Mouse (Mus musculus) ZHBTc4 (cell line): Measurements from ENCODE around the gene Inpp1.

Experiments
- DNase-seq: peaks from one replicate; pipeline ENCODE4 v3.0.0-alpha.2; 2011; ENCODE audit warnings: low read depth, low spot score

Inpp1 gene

DNA sequence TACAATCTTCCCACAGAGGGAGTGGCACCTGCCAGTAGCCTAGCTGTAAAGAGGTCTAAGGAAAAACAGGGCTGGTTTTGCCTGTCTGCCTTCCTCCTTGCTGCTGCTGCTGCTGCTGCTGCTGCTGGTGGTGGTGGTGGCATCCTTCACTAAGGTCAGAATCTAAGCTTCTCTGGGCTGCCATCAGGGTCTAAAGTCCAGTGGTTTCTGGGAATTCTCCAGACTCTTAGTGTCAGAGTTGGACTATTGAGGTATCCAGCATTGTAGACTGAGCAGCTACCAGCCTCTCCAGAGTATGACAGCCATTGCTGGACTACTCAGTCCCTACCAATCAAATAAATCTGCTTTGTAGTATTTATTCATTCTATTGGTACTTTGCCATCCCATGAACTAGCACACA is 24.8 kb downstream of the Inpp1 start:
- no peak for DNase-seq

DNA sequence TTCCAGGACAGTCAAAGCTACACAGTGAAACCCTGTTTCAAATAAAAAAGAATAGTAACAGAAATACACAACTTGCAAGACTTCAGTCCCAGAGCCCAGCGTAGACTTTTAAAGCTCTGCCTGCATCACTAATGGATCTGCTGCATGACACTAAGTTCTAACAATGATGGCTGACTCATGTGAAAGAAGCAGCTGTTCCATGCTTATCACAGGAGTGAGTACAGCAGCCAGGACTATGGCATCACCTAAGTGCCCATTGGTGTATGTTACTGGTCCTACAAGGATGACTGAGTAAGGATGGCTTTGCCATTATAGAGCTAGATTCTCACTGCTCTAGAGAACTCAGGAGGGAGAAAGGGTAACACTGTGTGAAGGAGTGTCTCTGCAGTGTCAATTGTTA is 30.2 kb downstream of the Inpp1 start:
- no peak for DNase-seq

DNA sequence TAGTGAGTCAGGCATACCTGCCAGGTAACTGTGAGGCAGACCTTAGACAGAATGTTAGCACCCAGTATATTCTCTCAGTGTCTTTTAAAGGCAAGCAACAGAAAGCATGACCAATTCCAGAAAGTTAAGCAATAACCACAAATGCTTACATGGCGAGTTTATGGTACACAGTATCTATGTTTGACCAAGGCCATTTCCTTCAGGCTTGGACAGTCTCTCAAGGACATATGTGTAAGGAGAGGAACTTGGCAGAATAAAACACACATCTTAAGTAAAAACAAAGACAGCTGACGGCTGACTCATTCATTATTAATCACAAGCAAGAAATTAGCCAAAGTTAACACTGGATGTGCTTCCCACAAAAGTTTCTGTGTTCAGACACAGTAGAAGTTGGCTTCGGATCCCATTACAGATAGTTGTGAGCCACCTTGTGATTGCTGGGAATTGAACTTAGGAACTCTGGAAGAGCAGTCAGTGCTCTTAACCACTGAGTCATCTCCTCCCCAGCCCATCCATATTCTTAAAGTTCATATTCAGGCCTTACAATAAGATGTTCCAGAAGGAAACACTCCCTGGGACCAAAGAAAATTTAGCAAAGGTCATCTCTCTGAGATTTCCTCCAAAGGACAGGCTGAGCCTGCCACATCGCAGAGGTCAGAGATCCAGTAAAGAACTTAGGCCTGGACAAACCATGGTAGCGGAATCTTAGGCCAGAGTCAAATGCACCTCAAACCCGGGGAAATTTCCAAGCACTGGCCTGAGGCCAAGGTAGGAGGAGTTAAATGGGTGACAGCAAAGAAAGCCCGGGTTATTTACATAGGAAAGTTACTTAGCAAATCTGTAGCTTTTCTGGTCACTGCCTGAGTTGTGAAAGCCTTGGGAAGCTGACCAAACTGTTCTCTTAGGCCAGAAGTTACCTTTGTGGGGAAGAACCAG is 52.0 kb downstream of the Inpp1 start:
- peak; percentile 14 for DNase-seq

DNA sequence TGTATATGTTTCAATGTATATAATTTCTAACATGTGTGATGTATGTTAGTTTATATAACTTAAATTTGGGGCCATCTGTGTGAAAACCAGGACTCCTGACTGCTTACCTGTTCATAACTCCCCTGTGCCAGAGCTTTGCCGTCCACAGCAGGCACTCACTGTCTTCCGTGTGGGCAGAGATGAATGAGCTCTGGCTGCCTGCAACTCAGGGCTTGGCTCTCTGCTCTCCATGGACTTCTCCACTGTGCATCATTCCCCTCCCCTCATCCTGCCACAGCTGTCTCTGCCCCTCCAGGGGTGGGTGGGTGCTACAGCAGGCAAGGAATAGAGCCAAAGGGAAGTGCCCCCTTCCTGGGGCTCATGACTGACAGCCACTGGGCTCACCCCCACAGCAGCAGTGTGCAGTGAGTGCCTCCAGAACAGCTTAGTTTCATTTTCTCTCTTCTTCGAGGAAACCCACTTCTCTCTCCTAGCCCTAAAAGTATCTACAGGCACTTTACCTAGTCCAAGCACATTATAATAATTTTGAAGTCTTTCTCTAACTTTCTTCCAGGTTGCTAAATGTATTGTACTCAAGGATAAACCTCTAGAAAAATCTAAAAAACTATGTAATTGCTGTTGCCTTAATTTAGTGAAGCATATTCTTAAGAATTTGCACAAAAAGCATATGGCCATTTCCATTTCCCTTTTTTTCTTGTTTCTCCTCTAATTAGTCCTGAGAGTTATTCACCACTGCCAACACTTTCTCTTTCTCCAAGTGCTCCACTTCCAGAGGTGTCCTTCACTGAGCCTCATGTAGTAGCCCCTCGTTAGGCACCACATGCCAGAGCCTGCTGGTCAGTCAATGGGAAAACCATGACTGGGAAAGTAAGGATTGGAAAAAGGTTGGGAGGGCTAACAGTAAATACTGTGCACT is 53.3 kb downstream of the Inpp1 start:
- no peak for DNase-seq

DNA sequence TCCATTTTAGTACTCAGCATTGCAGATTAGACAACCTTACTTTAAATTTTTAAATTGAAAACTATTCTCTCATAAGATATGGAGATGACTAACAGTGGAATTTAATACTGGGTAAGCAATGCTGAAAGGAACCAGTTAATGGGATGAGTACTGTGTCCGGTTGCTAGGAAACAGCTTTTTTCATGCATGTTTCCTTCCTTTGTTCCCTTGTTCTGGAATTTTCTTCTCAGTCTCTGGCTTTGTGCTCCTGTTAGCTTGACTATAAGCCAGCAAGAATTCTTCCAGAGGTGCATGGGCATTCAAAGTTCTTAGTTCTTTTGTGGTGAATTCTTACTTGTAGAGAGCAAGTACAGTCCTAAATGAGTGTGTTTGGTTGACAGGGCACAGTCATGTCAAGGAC is 59.3 kb downstream of the Inpp1 start:
- DNase-seq = peak; percentile 67

DNA sequence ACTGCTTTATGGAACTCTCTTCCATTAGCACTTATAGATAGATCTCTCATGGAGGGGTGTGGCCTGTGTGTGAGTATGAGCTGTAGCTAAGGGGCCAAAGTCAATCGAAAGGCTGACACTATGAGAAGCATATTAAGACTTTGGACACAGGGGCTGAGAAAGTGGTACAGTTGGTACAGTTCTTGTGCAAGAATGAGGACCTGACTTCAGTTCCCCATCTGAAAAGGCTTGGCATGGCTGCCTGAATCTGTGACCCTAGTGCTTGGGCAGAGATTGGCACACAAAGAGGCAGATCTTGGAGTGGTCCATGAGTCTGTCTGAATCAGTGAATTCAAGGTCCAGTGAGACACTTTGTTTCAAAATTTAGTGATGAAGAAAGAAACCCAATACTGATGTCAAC is 63.2 kb downstream of the Inpp1 start:
- no peak for DNase-seq

DNA sequence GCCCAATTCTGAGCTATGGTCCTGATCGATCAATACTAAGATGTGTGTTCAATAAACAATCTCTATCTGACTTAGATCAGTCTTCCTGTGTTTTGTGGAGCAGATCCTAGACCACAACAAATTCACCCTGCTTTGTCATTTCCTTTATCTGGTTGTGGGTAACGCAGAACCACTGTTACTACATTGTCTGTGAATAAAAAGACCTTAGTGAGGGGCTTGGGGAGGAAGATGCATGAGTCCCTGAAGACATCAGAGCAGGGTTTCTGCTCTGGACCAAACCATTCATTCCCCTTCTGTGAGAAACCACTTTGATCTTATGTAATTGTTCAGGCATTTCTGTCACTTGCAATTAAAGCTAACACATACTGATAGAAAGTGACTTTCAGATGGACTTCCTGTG is 63.7 kb downstream of the Inpp1 start:
- no peak for DNase-seq

DNA sequence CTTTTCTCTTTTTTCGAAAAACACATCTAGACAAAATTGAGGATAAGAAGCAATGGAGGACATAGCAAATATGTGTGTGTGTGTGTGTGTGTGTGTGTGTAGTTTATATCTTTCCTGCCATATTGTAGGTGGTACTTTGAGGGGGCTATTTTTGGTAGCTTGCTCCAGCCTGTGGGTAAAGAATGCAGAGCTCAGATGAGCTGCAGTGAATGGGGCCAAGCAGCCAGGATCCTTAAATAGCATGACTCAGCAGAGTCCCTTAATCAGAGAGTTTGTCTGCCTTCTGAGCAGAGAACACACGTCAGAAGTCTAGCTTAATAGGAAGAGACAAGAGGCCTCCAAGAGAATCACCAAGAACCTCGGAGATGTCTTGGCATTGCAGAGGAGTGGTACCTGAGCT is 64.8 kb downstream of the Inpp1 start:
- no peak for DNase-seq

DNA sequence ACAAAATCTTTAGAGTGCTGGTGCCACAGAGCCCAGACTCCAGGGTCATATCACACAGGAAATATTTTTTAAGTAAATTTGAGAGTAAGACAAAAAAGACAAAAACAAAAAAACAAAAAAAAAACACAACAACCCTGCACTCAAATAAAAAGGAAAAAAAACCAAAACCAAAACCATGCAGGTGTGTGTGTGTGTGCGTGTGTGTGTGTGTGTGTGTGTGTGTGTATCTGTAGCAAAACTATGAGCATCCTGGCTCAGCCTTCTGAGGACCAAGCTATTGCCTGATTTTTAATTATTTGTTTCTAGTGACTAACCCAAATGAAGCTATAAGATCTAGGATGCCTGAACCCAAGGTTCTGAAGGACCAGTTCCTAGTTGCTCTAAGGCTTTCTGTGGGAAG is 65.9 kb downstream of the Inpp1 start:
- DNase-seq = no peak

DNA sequence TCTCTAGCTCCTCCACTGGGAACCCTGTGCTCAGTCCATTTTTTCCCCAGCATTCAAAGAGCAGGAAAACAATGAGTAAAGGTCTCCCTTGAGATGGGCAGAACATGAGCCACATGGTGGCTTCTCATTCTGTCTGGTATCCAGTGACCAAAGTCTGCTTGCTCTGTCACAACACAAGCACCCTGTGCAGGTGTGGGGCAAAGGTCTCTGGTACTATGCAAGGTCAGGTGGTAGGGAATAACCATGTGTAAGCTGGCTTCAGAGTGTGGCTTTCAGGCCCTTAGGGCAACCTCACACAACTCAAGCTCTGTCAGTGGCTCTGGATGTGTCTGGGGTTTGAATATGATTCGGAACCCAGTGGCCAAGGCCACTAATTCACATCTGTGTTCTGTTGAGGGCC is 67.5 kb downstream of the Inpp1 start:
- no peak for DNase-seq

DNA sequence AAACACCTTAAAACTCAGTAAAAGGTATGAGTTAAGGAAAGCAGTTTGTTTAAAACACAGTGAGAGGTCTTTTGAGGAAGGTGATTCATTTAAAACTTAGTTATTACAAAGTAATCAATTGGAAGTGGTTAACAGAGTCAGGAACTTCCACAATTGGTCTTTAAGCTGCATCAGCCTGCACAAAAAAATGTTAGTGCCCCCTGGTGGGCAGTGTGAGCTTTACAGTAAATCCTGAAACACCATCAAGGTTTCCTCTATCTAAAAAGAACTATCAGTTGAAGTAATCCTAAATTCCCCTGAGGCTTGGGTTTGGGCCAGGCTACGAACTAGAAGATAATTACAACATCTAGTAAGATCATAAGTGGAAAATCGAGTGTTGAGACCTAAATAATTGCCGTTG is 69.2 kb downstream of the Inpp1 start:
- peak; percentile 66 for DNase-seq

DNA sequence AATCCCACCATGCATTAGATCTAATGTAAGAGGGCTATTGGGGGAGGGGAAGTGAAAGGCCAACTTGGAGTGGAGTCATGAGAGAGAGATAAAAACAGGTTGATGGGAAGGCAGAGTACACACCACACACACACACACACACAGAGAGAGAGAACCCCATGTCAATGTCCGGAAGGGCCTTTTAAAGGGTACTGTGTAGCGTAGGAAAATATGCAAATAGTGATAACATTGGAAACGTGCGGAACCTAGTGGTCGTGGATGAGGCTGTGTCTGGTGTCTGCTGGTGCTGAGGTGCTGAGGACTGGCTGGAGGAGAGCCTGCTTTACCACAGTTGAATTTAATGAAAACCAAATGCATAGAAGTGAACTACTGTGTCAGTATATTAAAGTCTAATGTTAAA is 74.9 kb downstream of the Inpp1 start:
- no peak for DNase-seq
